Mouse (Mus musculus): Measurements from ENCODE around the gene Cdh23. TPM values are rescaled to one million over a fixed set of nuclear protein-coding genes. Genes with fewer than 3 reads are reported as not detected.

The Cdh23 gene
- polyA plus RNA-seq, 1 experiment from 2014 or later, result 4.7 TPM

DNA sequence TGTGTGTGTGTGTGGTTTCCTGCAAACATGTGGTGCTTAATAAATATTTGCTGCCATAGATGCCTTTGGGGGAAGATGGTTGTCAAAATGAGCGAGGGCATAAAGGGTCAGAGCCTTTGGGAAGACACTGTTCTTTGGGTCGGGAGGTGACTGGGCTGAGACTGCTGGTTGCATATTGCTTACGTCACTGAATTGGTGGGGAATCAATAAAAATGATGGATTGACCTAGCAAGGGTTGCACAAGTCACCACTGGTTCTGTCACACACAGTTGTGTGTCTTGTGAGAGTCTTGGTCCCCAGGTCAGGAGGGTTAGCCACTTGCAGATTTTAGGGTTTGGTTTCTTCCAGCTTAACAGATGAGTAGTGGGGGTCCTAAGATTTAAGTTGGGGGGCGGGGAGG lies 19.0 kb downstream of the Cdh23 start:
- Histone ChIP-seq H3K9me3 (replicated peaks; ENCODE audit: control insufficient read depth, low read length, poor library complexity, severe bottlenecking) (no peaks in the 10 kb centered on the region), H3K36me3 (ENCODE audit: control insufficient read depth, insufficient read depth, low read length) (no peaks in the 10 kb centered on the region), H3K9ac (ENCODE audit: low read depth, low read length) (no peak overlapping the region), H3K4me3 (ENCODE audit: low read depth, low read length) (no peak overlapping the region), H3K27me3 (ENCODE audit: control insufficient read depth, insufficient read depth, low read depth, low read length) (no peaks in the 10 kb centered on the region), H3K4me2 (ENCODE audit: low read length) (no peak overlapping the region), H3K4me1 (ENCODE audit: control insufficient read depth, insufficient read depth, low read length) (no peaks in the 10 kb centered on the region), H3K27ac (ENCODE audit: low read length) (no peak overlapping the region)
- WGBS, result 85% methylated on average over 4 of the region's 4 CpGs
- ATAC-seq, result no peak

- H3K4me2 ChIP-seq (ENCODE audit: low read length), result no peak overlapping the region
- H3K9me3 ChIP-seq (replicated peaks; ENCODE audit: control insufficient read depth, low read length, poor library complexity, severe bottlenecking), result no peaks in the 10 kb centered on the region
- WGBS, result 82% methylated on average over 8 of the region's 8 CpGs
- H3K27me3 ChIP-seq (ENCODE audit: control insufficient read depth, insufficient read depth, low read depth, low read length), result no peaks in the 10 kb centered on the region
- no peak overlapping the region for H3K4me3 ChIP-seq (ENCODE audit: low read depth, low read length)
- H3K27ac ChIP-seq (ENCODE audit: low read length), result no peak overlapping the region
- no peaks in the 10 kb centered on the region for H3K36me3 ChIP-seq (ENCODE audit: control insufficient read depth, insufficient read depth, low read length)
- no peaks in the 10 kb centered on the region for H3K4me1 ChIP-seq (ENCODE audit: control insufficient read depth, insufficient read depth, low read length)
- no peak for ATAC-seq
- no peak overlapping the region for H3K9ac ChIP-seq (ENCODE audit: low read depth, low read length)
These were observed 26.1 kb downstream of the Cdh23 start for GRCm38 (mm10) chr10:60670166-60670565.

- H3K9me3 ChIP-seq (replicated peaks; ENCODE audit: control insufficient read depth, low read length, poor library complexity, severe bottlenecking), result no peaks in the 10 kb centered on the region
- 87% methylated on average over 3 of the region's 3 CpGs for WGBS
- no peaks in the 10 kb centered on the region for H3K4me1 ChIP-seq (ENCODE audit: control insufficient read depth, insufficient read depth, low read length)
- H3K4me2 ChIP-seq (ENCODE audit: low read length), result no peak overlapping the region
- H3K36me3 ChIP-seq (ENCODE audit: control insufficient read depth, insufficient read depth, low read length), result no peaks in the 10 kb centered on the region
- no peak overlapping the region for H3K4me3 ChIP-seq (ENCODE audit: low read depth, low read length)
- H3K27me3 ChIP-seq (ENCODE audit: control insufficient read depth, insufficient read depth, low read depth, low read length), result no peaks in the 10 kb centered on the region
- no peak overlapping the region for H3K9ac ChIP-seq (ENCODE audit: low read depth, low read length)
- ATAC-seq, result no peak
- no peak overlapping the region for H3K27ac ChIP-seq (ENCODE audit: low read length)
These were observed 27.7 kb downstream of the Cdh23 start for GRCm38 (mm10) chr10:60668591-60668990.

- Histone ChIP-seq H3K27ac (ENCODE audit: low read length) (no peak overlapping the region), H3K36me3 (ENCODE audit: control insufficient read depth, insufficient read depth, low read length) (no peaks in the 10 kb centered on the region), H3K27me3 (ENCODE audit: control insufficient read depth, insufficient read depth, low read depth, low read length) (no peaks in the 10 kb centered on the region; the same call in 1 of the 2 replicates), H3K9ac (ENCODE audit: low read depth, low read length) (no peak overlapping the region), H3K4me1 (ENCODE audit: control insufficient read depth, insufficient read depth, low read length) (no peaks in the 10 kb centered on the region), H3K9me3 (replicated peaks; ENCODE audit: control insufficient read depth, low read length, poor library complexity, severe bottlenecking) (no peaks in the 10 kb centered on the region), H3K4me2 (ENCODE audit: low read length) (no peak overlapping the region), H3K4me3 (ENCODE audit: low read depth, low read length) (no peak overlapping the region)
- 71% methylated on average over 9 of the region's 9 CpGs for WGBS
- ATAC-seq, result no peak
These were observed 35.3 kb downstream of the Cdh23 start for GRCm38 (mm10) chr10:60660986-60661385.

DNA sequence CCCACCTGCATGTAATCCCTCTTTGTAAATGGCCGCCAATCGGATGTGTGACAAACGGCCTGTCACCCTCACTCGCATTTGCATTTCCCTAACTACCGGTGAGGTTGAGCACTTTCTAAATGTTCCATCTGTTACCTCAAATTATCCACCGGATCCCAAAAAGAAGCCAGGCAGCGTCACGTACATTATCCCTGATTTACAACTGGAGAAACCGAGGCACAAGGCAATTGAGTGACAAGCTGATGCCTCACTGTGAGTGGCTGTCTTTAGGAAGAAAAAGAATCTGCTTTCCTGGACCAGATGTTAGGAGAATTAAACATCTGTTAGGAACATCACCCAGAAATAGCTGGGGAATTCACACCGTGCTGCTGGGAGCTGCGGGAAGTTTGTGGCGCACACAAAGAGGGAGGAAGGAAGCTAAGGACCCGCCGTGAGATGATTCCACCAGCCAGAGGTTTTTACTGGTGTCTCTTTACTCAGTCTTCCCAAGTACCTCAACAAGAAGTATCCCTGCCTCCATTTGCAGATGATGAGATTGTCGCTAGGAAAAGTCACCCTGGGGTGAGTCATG lies 36.8 kb downstream of the Cdh23 start:
- no peak overlapping the region for H3K4me2 ChIP-seq (ENCODE audit: low read length)
- no peak overlapping the region for H3K9ac ChIP-seq (ENCODE audit: low read depth, low read length)
- H3K36me3 ChIP-seq (ENCODE audit: control insufficient read depth, insufficient read depth, low read length), result no peaks in the 10 kb centered on the region
- H3K27ac ChIP-seq (ENCODE audit: low read length), result no peak overlapping the region
- 80% methylated on average over 15 of the region's 15 CpGs for WGBS
- H3K4me3 ChIP-seq (ENCODE audit: low read depth, low read length), result no peak overlapping the region
- no peaks in the 10 kb centered on the region; the same call in 1 of the 2 replicates for H3K27me3 ChIP-seq (ENCODE audit: control insufficient read depth, insufficient read depth, low read depth, low read length)
- ATAC-seq, result no peak
- H3K4me1 ChIP-seq (ENCODE audit: control insufficient read depth, insufficient read depth, low read length), result no peaks in the 10 kb centered on the region
- H3K9me3 ChIP-seq (replicated peaks; ENCODE audit: control insufficient read depth, low read length, poor library complexity, severe bottlenecking), result no peaks in the 10 kb centered on the region

DNA sequence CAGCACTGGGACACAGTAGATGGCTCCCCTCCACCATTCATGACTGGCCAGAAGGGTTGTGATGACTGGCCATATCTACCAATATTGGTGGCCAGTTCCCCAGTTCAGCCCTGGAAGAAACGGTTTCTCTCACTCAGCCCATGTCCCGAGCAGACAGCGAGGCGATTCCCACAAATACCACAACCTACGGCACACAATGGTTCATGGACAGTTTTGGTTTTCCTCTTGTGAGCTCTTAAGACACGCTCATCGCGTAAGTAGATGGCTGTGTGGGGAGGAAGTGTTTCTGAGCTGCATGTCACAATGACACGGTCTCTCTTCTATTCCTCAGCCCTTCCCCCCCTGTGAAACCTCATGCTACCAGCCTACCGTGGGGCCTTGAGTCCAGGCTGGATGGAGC lies 38.1 kb downstream of the Cdh23 start:
- Histone ChIP-seq H3K9ac (ENCODE audit: low read depth, low read length) (no peak overlapping the region), H3K4me1 (ENCODE audit: control insufficient read depth, insufficient read depth, low read length) (no peaks in the 10 kb centered on the region), H3K4me2 (ENCODE audit: low read length) (no peak overlapping the region), H3K4me3 (ENCODE audit: low read depth, low read length) (no peak overlapping the region), H3K36me3 (ENCODE audit: control insufficient read depth, insufficient read depth, low read length) (no peaks in the 10 kb centered on the region), H3K27me3 (ENCODE audit: control insufficient read depth, insufficient read depth, low read depth, low read length) (no peaks in the 10 kb centered on the region; the same call in 1 of the 2 replicates), H3K9me3 (replicated peaks; ENCODE audit: control insufficient read depth, low read length, poor library complexity, severe bottlenecking) (no peaks in the 10 kb centered on the region), H3K27ac (ENCODE audit: low read length) (no peak overlapping the region)
- 90% methylated on average over 10 of the region's 10 CpGs for WGBS
- ATAC-seq, result no peak

- Histone ChIP-seq H3K9ac (ENCODE audit: low read depth, low read length) (no peak overlapping the region), H3K27ac (ENCODE audit: low read length) (no peak overlapping the region), H3K4me2 (ENCODE audit: low read length) (no peak overlapping the region), H3K27me3 (ENCODE audit: control insufficient read depth, insufficient read depth, low read depth, low read length) (no peaks in the 10 kb centered on the region; the same call in 1 of the 2 replicates), H3K36me3 (ENCODE audit: control insufficient read depth, insufficient read depth, low read length) (no peaks in the 10 kb centered on the region), H3K4me1 (ENCODE audit: control insufficient read depth, insufficient read depth, low read length) (no peaks in the 10 kb centered on the region), H3K4me3 (ENCODE audit: low read depth, low read length) (no peak overlapping the region), H3K9me3 (replicated peaks; ENCODE audit: control insufficient read depth, low read length, poor library complexity, severe bottlenecking) (no peaks in the 10 kb centered on the region)
- WGBS, result 86% methylated on average over 4 of the region's 4 CpGs
- no peak for ATAC-seq
These were observed 42.6 kb downstream of the Cdh23 start for GRCm38 (mm10) chr10:60653675-60654074.

GRCm38 (mm10) chr10:60653106-60653505 lies 43.2 kb downstream of the Cdh23 start:
- no peak overlapping the region for H3K27ac ChIP-seq (ENCODE audit: low read length)
- no peaks in the 10 kb centered on the region for H3K36me3 ChIP-seq (ENCODE audit: control insufficient read depth, insufficient read depth, low read length)
- H3K9ac ChIP-seq (ENCODE audit: low read depth, low read length), result no peak overlapping the region
- whole genome bisulfite sequencing, result 90% methylated on average over 10 of the region's 10 CpGs
- no peaks in the 10 kb centered on the region for H3K9me3 ChIP-seq (replicated peaks; ENCODE audit: control insufficient read depth, low read length, poor library complexity, severe bottlenecking)
- H3K4me3 ChIP-seq (ENCODE audit: low read depth, low read length), result no peak overlapping the region
- H3K4me2 ChIP-seq (ENCODE audit: low read length), result no peak overlapping the region
- no peak for ATAC-seq
- H3K4me1 ChIP-seq (ENCODE audit: control insufficient read depth, insufficient read depth, low read length), result no peaks in the 10 kb centered on the region
- H3K27me3 ChIP-seq (ENCODE audit: control insufficient read depth, insufficient read depth, low read depth, low read length), result no peaks in the 10 kb centered on the region; the same call in 1 of the 2 replicates

GRCm38 (mm10) chr10:60644079-60644641 lies 52.1 kb downstream of the Cdh23 start:
- no peaks in the 10 kb centered on the region for H3K36me3 ChIP-seq (ENCODE audit: control insufficient read depth, insufficient read depth, low read length)
- H3K27ac ChIP-seq (ENCODE audit: low read length), result no peak overlapping the region
- H3K9ac ChIP-seq (ENCODE audit: low read depth, low read length), result no peak overlapping the region
- WGBS, result 62% methylated on average over 14 of the region's 14 CpGs
- H3K27me3 ChIP-seq (ENCODE audit: control insufficient read depth, insufficient read depth, low read depth, low read length), result no peaks in the 10 kb centered on the region
- H3K4me1 ChIP-seq (ENCODE audit: control insufficient read depth, insufficient read depth, low read length), result peaks cover 4% of the 10 kb centered on the region; the same call in 1 of the 2 replicates
- H3K4me2 ChIP-seq (ENCODE audit: low read length), result no peak overlapping the region
- no peaks in the 10 kb centered on the region for H3K9me3 ChIP-seq (replicated peaks; ENCODE audit: control insufficient read depth, low read length, poor library complexity, severe bottlenecking)
- ATAC-seq, result no peak
- H3K4me3 ChIP-seq (ENCODE audit: low read depth, low read length), result no peak overlapping the region
